Mouse (Mus musculus): ENCODE results near the gene Ostf1. TPM values are rescaled to one million over a fixed set of nuclear protein-coding genes. Genes with fewer than 3 reads are reported as not detected.
"Not testable (repeated sequence)": the region's sequence is repeated elsewhere in the genome, so short reads cannot be mapped to it uniquely, and the experiment has no call there.

The Ostf1 gene
- polyA plus RNA-seq, 1 experiment from 2014 or later, result 32.1 TPM

- WGBS, result 89% methylated on average over 3 of the region's 3 CpGs
- Histone ChIP-seq H3K4me1 (ENCODE audit: control insufficient read depth, insufficient read depth, low read length) (no peaks in the 10 kb centered on the region), H3K9me3 (replicated peaks; ENCODE audit: control insufficient read depth, low read length, poor library complexity, severe bottlenecking) (no peaks in the 10 kb centered on the region), H3K4me3 (ENCODE audit: low read depth, low read length) (no peak overlapping the region), H3K27ac (ENCODE audit: low read length) (no peak overlapping the region), H3K9ac (ENCODE audit: low read depth, low read length) (no peak overlapping the region), H3K27me3 (ENCODE audit: control insufficient read depth, insufficient read depth, low read depth, low read length) (no peaks in the 10 kb centered on the region), H3K36me3 (ENCODE audit: control insufficient read depth, insufficient read depth, low read length) (no peaks in the 10 kb centered on the region), H3K4me2 (ENCODE audit: low read length) (no peak overlapping the region)
- no peak for ATAC-seq
Observed at GRCm38 (mm10) chr19:18598265-18598926, 33.2 kb downstream of the Ostf1 start.

- no peak overlapping the region for H3K27ac ChIP-seq (ENCODE audit: low read length)
- H3K36me3 ChIP-seq (ENCODE audit: control insufficient read depth, insufficient read depth, low read length), result no peaks in the 10 kb centered on the region
- H3K4me3 ChIP-seq (ENCODE audit: low read depth, low read length), result no peak overlapping the region
- no peak overlapping the region for H3K9ac ChIP-seq (ENCODE audit: low read depth, low read length)
- no peak overlapping the region for H3K4me2 ChIP-seq (ENCODE audit: low read length)
- 91% methylated on average over 6 of the region's 6 CpGs for WGBS
- peaks cover 3% of the 10 kb centered on the region; the same call in 1 of the 2 replicates for H3K4me1 ChIP-seq (ENCODE audit: control insufficient read depth, insufficient read depth, low read length)
- ATAC-seq, result no peak
- no peaks in the 10 kb centered on the region for H3K9me3 ChIP-seq (replicated peaks; ENCODE audit: control insufficient read depth, low read length, poor library complexity, severe bottlenecking)
- H3K27me3 ChIP-seq (ENCODE audit: control insufficient read depth, insufficient read depth, low read depth, low read length), result no peaks in the 10 kb centered on the region
Observed at GRCm38 (mm10) chr19:18597772-18598171, 33.9 kb downstream of the Ostf1 start.

- Histone ChIP-seq H3K9ac (ENCODE audit: low read depth, low read length) (no peak overlapping the region), H3K4me1 (ENCODE audit: control insufficient read depth, insufficient read depth, low read length) (peaks cover 3% of the 10 kb centered on the region; the same call in 1 of the 2 replicates), H3K4me2 (ENCODE audit: low read length) (no peak overlapping the region), H3K4me3 (ENCODE audit: low read depth, low read length) (no peak overlapping the region), H3K36me3 (ENCODE audit: control insufficient read depth, insufficient read depth, low read length) (no peaks in the 10 kb centered on the region), H3K27ac (ENCODE audit: low read length) (no peak overlapping the region), H3K27me3 (ENCODE audit: control insufficient read depth, insufficient read depth, low read depth, low read length) (no peaks in the 10 kb centered on the region), H3K9me3 (replicated peaks; ENCODE audit: control insufficient read depth, low read length, poor library complexity, severe bottlenecking) (no peaks in the 10 kb centered on the region)
- 89% methylated on average over 5 of the region's 5 CpGs for WGBS
- ATAC-seq, result no peak
Observed at GRCm38 (mm10) chr19:18596876-18597275, 34.7 kb downstream of the Ostf1 start.

- Histone ChIP-seq H3K9me3 (replicated peaks; ENCODE audit: control insufficient read depth, low read length, poor library complexity, severe bottlenecking) (no peaks in the 10 kb centered on the region), H3K4me3 (ENCODE audit: low read depth, low read length) (no peak overlapping the region), H3K36me3 (ENCODE audit: control insufficient read depth, insufficient read depth, low read length) (no peaks in the 10 kb centered on the region), H3K27ac (ENCODE audit: low read length) (no peak overlapping the region), H3K4me1 (ENCODE audit: control insufficient read depth, insufficient read depth, low read length) (peaks cover 12% of the 10 kb centered on the region), H3K4me2 (ENCODE audit: low read length) (no peak overlapping the region), H3K27me3 (ENCODE audit: control insufficient read depth, insufficient read depth, low read depth, low read length) (no peaks in the 10 kb centered on the region), H3K9ac (ENCODE audit: low read depth, low read length) (no peak overlapping the region)
- WGBS, result 82% methylated on average over 10 of the region's 10 CpGs
- ATAC-seq, result no peak
Observed at GRCm38 (mm10) chr19:18593722-18594121, 37.9 kb downstream of the Ostf1 start.

- 74% methylated on average over 6 of the region's 6 CpGs for WGBS
- 0 out of 2 replicates have a peak overlapping the region, but pooled peaks have one; percentile 14 for H3K9ac ChIP-seq (ENCODE audit: low read depth, low read length)
- no peaks in the 10 kb centered on the region for H3K27me3 ChIP-seq (ENCODE audit: control insufficient read depth, insufficient read depth, low read depth, low read length)
- H3K4me3 ChIP-seq (ENCODE audit: low read depth, low read length), result no peak overlapping the region
- peaks cover 12% of the 10 kb centered on the region for H3K4me1 ChIP-seq (ENCODE audit: control insufficient read depth, insufficient read depth, low read length)
- no peak for ATAC-seq
- no peak overlapping the region for H3K27ac ChIP-seq (ENCODE audit: low read length)
- no peaks in the 10 kb centered on the region for H3K9me3 ChIP-seq (replicated peaks; ENCODE audit: control insufficient read depth, low read length, poor library complexity, severe bottlenecking)
- no peak overlapping the region for H3K4me2 ChIP-seq (ENCODE audit: low read length)
- no peaks in the 10 kb centered on the region for H3K36me3 ChIP-seq (ENCODE audit: control insufficient read depth, insufficient read depth, low read length)
Observed at GRCm38 (mm10) chr19:18592919-18593318, 38.7 kb downstream of the Ostf1 start.

- Histone ChIP-seq H3K27me3 (ENCODE audit: control insufficient read depth, insufficient read depth, low read depth, low read length) (no peaks in the 10 kb centered on the region), H3K4me3 (ENCODE audit: low read depth, low read length) (no peak overlapping the region), H3K4me2 (ENCODE audit: low read length) (no peak overlapping the region), H3K9me3 (replicated peaks; ENCODE audit: control insufficient read depth, low read length, poor library complexity, severe bottlenecking) (no peaks in the 10 kb centered on the region), H3K4me1 (ENCODE audit: control insufficient read depth, insufficient read depth, low read length) (peaks cover 12% of the 10 kb centered on the region), H3K27ac (ENCODE audit: low read length) (no peak overlapping the region), H3K36me3 (ENCODE audit: control insufficient read depth, insufficient read depth, low read length) (no peaks in the 10 kb centered on the region), H3K9ac (ENCODE audit: low read depth, low read length) (no peak overlapping the region)
- no peak for ATAC-seq
- WGBS, result 34% methylated on average over 5 of the region's 5 CpGs
Observed at GRCm38 (mm10) chr19:18590942-18591354, 40.7 kb downstream of the Ostf1 start.

GRCm38 (mm10) chr19:18590234-18590633 is 41.4 kb downstream of the Ostf1 start:
- Histone ChIP-seq H3K9me3 (replicated peaks; ENCODE audit: control insufficient read depth, low read length, poor library complexity, severe bottlenecking) (no peaks in the 10 kb centered on the region), H3K4me3 (ENCODE audit: low read depth, low read length) (no peak overlapping the region), H3K9ac (ENCODE audit: low read depth, low read length) (no peak overlapping the region), H3K36me3 (ENCODE audit: control insufficient read depth, insufficient read depth, low read length) (no peaks in the 10 kb centered on the region), H3K27ac (ENCODE audit: low read length) (no peak overlapping the region), H3K27me3 (ENCODE audit: control insufficient read depth, insufficient read depth, low read depth, low read length) (no peaks in the 10 kb centered on the region), H3K4me2 (ENCODE audit: low read length) (no peak overlapping the region), H3K4me1 (ENCODE audit: control insufficient read depth, insufficient read depth, low read length) (peaks cover 12% of the 10 kb centered on the region)
- ATAC-seq, result no peak
- WGBS, result 39% methylated on average over 5 of the region's 5 CpGs

- Histone ChIP-seq H3K4me1 (ENCODE audit: control insufficient read depth, insufficient read depth, low read length) (peaks cover 12% of the 10 kb centered on the region), H3K27me3 (ENCODE audit: control insufficient read depth, insufficient read depth, low read depth, low read length) (no peaks in the 10 kb centered on the region), H3K27ac (ENCODE audit: low read length) (no peak overlapping the region), H3K4me3 (ENCODE audit: low read depth, low read length) (no peak overlapping the region), H3K9ac (ENCODE audit: low read depth, low read length) (no peak overlapping the region), H3K36me3 (ENCODE audit: control insufficient read depth, insufficient read depth, low read length) (no peaks in the 10 kb centered on the region), H3K9me3 (replicated peaks; ENCODE audit: control insufficient read depth, low read length, poor library complexity, severe bottlenecking) (no peaks in the 10 kb centered on the region), H3K4me2 (ENCODE audit: low read length) (no peak overlapping the region)
- WGBS, result 93% methylated on average over 8 of the region's 8 CpGs
- ATAC-seq, result no peak
Observed at GRCm38 (mm10) chr19:18589276-18589675, 42.3 kb downstream of the Ostf1 start.

- H3K36me3 ChIP-seq (ENCODE audit: control insufficient read depth, insufficient read depth, low read length); H3K9me3 ChIP-seq (replicated peaks; ENCODE audit: control insufficient read depth, low read length, poor library complexity, severe bottlenecking); H3K27ac ChIP-seq (ENCODE audit: low read length); H3K9ac ChIP-seq (ENCODE audit: low read depth, low read length); H3K4me3 ChIP-seq (ENCODE audit: low read depth, low read length); H3K27me3 ChIP-seq (ENCODE audit: control insufficient read depth, insufficient read depth, low read depth, low read length); H3K4me2 ChIP-seq (ENCODE audit: low read length); ATAC-seq: not testable (repeated sequence)
- 96% methylated on average over 10 of the region's 10 CpGs for WGBS
- peaks cover 12% of the 10 kb centered on the region for H3K4me1 ChIP-seq (ENCODE audit: control insufficient read depth, insufficient read depth, low read length)
Observed at GRCm38 (mm10) chr19:18588801-18589200, 42.8 kb downstream of the Ostf1 start.

Data from midbrain, embryonic 16.5 days (tissue).